Mouse (Mus musculus): ENCODE data around the gene Cntn6. TPM values are rescaled to one million over a fixed set of nuclear protein-coding genes. Genes with fewer than 3 reads are reported as not detected.

Cntn6 gene
- polyA plus RNA-seq, 1 experiment from 2014 or later: 0.34 TPM

- WGBS: 51% methylated on average over 2 of the region's 2 CpGs
- H3K27ac ChIP-seq (ENCODE audit: low read length): no peak overlapping the region
- no peaks in the 10 kb centered on the region for H3K4me1 ChIP-seq (ENCODE audit: control insufficient read depth, insufficient read depth, low read length)
- H3K9me3 ChIP-seq (replicated peaks; ENCODE audit: control insufficient read depth, low read length): no peaks in the 10 kb centered on the region
- H3K4me2 ChIP-seq (ENCODE audit: low read depth, low read length): no peak overlapping the region
- no peaks in the 10 kb centered on the region for H3K36me3 ChIP-seq (ENCODE audit: control insufficient read depth, insufficient read depth)
- no peak for ATAC-seq (replicated peaks; ENCODE audit: extremely low read depth, insufficient read depth, low FRiP score)
- no peak overlapping the region for H3K4me3 ChIP-seq (ENCODE audit: low read length)
- H3K27me3 ChIP-seq (ENCODE audit: control insufficient read depth, insufficient read depth, low read length): no peaks in the 10 kb centered on the region
- no peak overlapping the region for H3K9ac ChIP-seq (ENCODE audit: low read length)
Measured at GRCm38 (mm10) chr6:104815610-104816009, 323.0 kb downstream of the Cntn6 start.

DNA sequence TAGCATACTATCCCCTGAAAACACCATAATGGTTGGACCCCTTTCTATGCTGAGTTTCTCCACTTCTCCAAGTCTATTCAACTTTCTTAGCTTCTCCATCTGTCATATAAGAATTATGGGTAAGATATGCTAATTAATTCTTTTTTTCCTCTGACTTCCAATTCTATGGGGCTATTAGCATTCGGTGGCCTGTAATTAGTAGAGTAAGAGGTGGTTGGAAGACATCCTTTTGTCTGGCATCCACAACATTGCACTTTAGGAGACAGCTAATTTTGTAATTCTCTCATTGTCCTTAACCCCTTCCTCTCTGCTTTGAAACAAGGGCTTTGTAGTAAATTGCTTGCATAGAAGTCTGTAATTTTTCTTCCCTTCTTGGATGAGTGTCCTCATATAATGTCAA lies 387.1 kb downstream of the Cntn6 start:
- Histone ChIP-seq H3K4me3 (ENCODE audit: low read length) (no peak overlapping the region), H3K27me3 (ENCODE audit: control insufficient read depth, insufficient read depth, low read length) (no peaks in the 10 kb centered on the region), H3K9me3 (replicated peaks; ENCODE audit: control insufficient read depth, low read length) (no peaks in the 10 kb centered on the region), H3K4me2 (ENCODE audit: low read depth, low read length) (no peak overlapping the region), H3K27ac (ENCODE audit: low read length) (no peak overlapping the region), H3K4me1 (ENCODE audit: control insufficient read depth, insufficient read depth, low read length) (no peaks in the 10 kb centered on the region), H3K9ac (ENCODE audit: low read length) (no peak overlapping the region), H3K36me3 (ENCODE audit: control insufficient read depth, insufficient read depth) (no peaks in the 10 kb centered on the region)
- no peak for ATAC-seq (replicated peaks; ENCODE audit: extremely low read depth, insufficient read depth, low FRiP score)
- 79% methylated on average over 1 of the region's 1 CpGs for WGBS

DNA sequence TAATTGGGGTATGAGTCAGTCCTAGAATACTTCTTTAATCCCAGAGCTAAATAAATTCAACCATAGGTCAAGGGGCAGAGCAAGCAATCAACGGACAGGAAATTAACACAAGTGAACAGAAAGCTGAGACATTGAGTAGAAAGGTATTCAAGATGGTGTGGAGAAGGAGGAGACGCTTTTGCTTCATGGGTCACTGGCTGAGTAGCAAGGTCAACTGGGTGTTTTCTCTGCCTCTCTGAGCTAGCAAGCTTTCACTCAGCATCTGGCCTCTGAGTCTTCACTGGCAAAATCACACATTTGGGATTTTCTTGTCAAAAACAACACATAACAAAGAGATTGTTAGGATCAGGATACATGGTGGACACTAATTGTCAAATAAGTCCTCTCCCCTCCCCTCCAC lies 391.4 kb downstream of the Cntn6 start:
- WGBS: 65% methylated on average over 2 of the region's 2 CpGs
- Histone ChIP-seq H3K4me1 (ENCODE audit: control insufficient read depth, insufficient read depth, low read length) (no peaks in the 10 kb centered on the region), H3K27me3 (ENCODE audit: control insufficient read depth, insufficient read depth, low read length) (no peaks in the 10 kb centered on the region), H3K4me3 (ENCODE audit: low read length) (no peak overlapping the region), H3K4me2 (ENCODE audit: low read depth, low read length) (no peak overlapping the region), H3K9ac (ENCODE audit: low read length) (no peak overlapping the region), H3K36me3 (ENCODE audit: control insufficient read depth, insufficient read depth) (no peaks in the 10 kb centered on the region), H3K27ac (ENCODE audit: low read length) (no peak overlapping the region), H3K9me3 (replicated peaks; ENCODE audit: control insufficient read depth, low read length) (no peaks in the 10 kb centered on the region)
- ATAC-seq (replicated peaks; ENCODE audit: extremely low read depth, insufficient read depth, low FRiP score): no peak

DNA sequence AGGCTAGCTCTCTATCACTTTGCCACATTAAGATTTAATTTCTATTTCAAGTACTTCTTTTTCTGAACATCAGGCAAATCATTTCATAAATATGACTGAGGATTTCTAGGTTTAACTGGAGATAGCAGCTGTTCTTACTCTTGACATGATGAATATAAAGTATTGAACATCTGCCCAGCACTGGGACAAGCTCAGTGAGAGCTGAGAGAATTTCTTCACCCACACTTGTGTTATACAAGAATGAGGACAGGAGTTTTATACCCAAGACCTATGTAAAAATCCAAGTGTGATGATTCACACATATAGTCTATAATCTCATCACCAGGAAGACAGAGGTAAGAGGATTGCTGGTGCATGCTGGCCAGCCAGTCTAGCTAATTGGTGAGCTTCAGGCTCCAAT lies 393.2 kb downstream of the Cntn6 start:
- H3K4me2 ChIP-seq (ENCODE audit: low read depth, low read length): no peak overlapping the region
- H3K36me3 ChIP-seq (ENCODE audit: control insufficient read depth, insufficient read depth): no peaks in the 10 kb centered on the region
- no peak overlapping the region for H3K4me3 ChIP-seq (ENCODE audit: low read length)
- no peaks in the 10 kb centered on the region for H3K27me3 ChIP-seq (ENCODE audit: control insufficient read depth, insufficient read depth, low read length)
- no peak overlapping the region for H3K9ac ChIP-seq (ENCODE audit: low read length)
- H3K9me3 ChIP-seq (replicated peaks; ENCODE audit: control insufficient read depth, low read length): no peaks in the 10 kb centered on the region
- no peak overlapping the region for H3K27ac ChIP-seq (ENCODE audit: low read length)
- H3K4me1 ChIP-seq (ENCODE audit: control insufficient read depth, insufficient read depth, low read length): no peaks in the 10 kb centered on the region
- ATAC-seq (replicated peaks; ENCODE audit: extremely low read depth, insufficient read depth, low FRiP score): no peak

- no peaks in the 10 kb centered on the region for H3K4me1 ChIP-seq (ENCODE audit: control insufficient read depth, insufficient read depth, low read length)
- no peak for ATAC-seq (replicated peaks; ENCODE audit: extremely low read depth, insufficient read depth, low FRiP score)
- no peak overlapping the region for H3K27ac ChIP-seq (ENCODE audit: low read length)
- no peak overlapping the region for H3K4me3 ChIP-seq (ENCODE audit: low read length)
- no peaks in the 10 kb centered on the region for H3K9me3 ChIP-seq (replicated peaks; ENCODE audit: control insufficient read depth, low read length)
- no peak overlapping the region for H3K9ac ChIP-seq (ENCODE audit: low read length)
- H3K4me2 ChIP-seq (ENCODE audit: low read depth, low read length): no peak overlapping the region
- no peaks in the 10 kb centered on the region for H3K36me3 ChIP-seq (ENCODE audit: control insufficient read depth, insufficient read depth)
- WGBS: 70% methylated on average over 3 of the region's 3 CpGs
- H3K27me3 ChIP-seq (ENCODE audit: control insufficient read depth, insufficient read depth, low read length): no peaks in the 10 kb centered on the region
Measured at GRCm38 (mm10) chr6:104891071-104891470, 398.5 kb downstream of the Cntn6 start.

Measured in heart, embryonic 16.5 days (tissue).